Mouse (Mus musculus): ENCODE data around the gene Rnaseh2a. TPM values are rescaled to one million over a fixed set of nuclear protein-coding genes. Genes with fewer than 3 reads are reported as not detected.

The Rnaseh2a gene
- total and polyA plus RNA-seq, 3 experiments, result 94.1 to 477 (median 174) TPM

- H3K4me1 ChIP-seq (ENCODE audit: insufficient read depth, low read depth, low read length), result peaks cover 24% of the 10 kb centered on the region
- no peak for TF ChIP-seq POLR2AphosphoS5 (IDR thresholded peaks at IDR 0.05; ENCODE audit: insufficient replicate concordance, low read depth, low read length)
- TF ChIP-seq CTCF (IDR thresholded peaks at IDR 0.05; ENCODE audit: low read depth, low read length), result peak; percentile 32; the same call in 1 of the 2 replicates
- no peak for TF ChIP-seq TAL1 (conservative IDR thresholded peaks at IDR 0.05; ENCODE audit: low read depth, low read length)
- TF ChIP-seq GATA1 (IDR thresholded peaks at IDR 0.05; ENCODE audit: borderline replicate concordance, low read length), result no peak
- TF ChIP-seq GATA2 (IDR thresholded peaks at IDR 0.05; ENCODE audit: borderline replicate concordance, low read depth, low read length), result no peak
- no peaks in the 10 kb centered on the region for H3K9me3 ChIP-seq (replicated peaks)
- H3K36me3 ChIP-seq (replicated peaks), result no peaks in the 10 kb centered on the region
- ATAC-seq (ENCODE audit: extremely low read depth, insufficient number of reproducible peaks, low FRiP score, poor library complexity, severe bottlenecking) (no peak), DNase-seq (ENCODE audit: low spot score) (peak; percentile 31)
- peak within 1 kb of the TSS; percentile 56; the same call in 1 of the 2 replicates for H3K4me3 ChIP-seq (ENCODE audit: low read depth, low read length)
- H3K27me3 ChIP-seq (ENCODE audit: insufficient read depth, low read length), result peaks cover 59% of the 10 kb centered on the region
These were observed 32.5 kb downstream of the Rnaseh2a start, which contains the start of gene Mast1 for GRCm38 (mm10) chr8:84936962-84937546. Gene Mast1 (minus strand): TSS chr8:84937359.

- no peak for ATAC-seq (ENCODE audit: extremely low read depth, insufficient number of reproducible peaks, low FRiP score, poor library complexity, severe bottlenecking)
- H3K27me3 ChIP-seq (ENCODE audit: insufficient read depth, low read length), result peaks cover 64% of the 10 kb centered on the region
- H3K4me3 ChIP-seq (ENCODE audit: low read depth, low read length), result no peak overlapping the region
These were observed 33.3 kb downstream of the Rnaseh2a start for GRCm38 (mm10) chr8:84936041-84936961.

GRCm38 (mm10) chr8:84935489-84935888 is 34.1 kb downstream of the Rnaseh2a start:
- H3K36me3 ChIP-seq (replicated peaks), result no peaks in the 10 kb centered on the region
- no peak for DNase-seq (ENCODE audit: low spot score)
- peaks cover 24% of the 10 kb centered on the region for H3K4me1 ChIP-seq (ENCODE audit: insufficient read depth, low read depth, low read length)
- ATAC-seq (ENCODE audit: extremely low read depth, insufficient number of reproducible peaks, low FRiP score, poor library complexity, severe bottlenecking), result no peak
- TF ChIP-seq GATA1 (IDR thresholded peaks at IDR 0.05; ENCODE audit: borderline replicate concordance, low read length) (no peak), POLR2AphosphoS5 (IDR thresholded peaks at IDR 0.05; ENCODE audit: insufficient replicate concordance, low read depth, low read length) (no peak), GATA2 (IDR thresholded peaks at IDR 0.05; ENCODE audit: borderline replicate concordance, low read depth, low read length) (no peak), CTCF (IDR thresholded peaks at IDR 0.05; ENCODE audit: low read depth, low read length) (no peak), TAL1 (conservative IDR thresholded peaks at IDR 0.05; ENCODE audit: low read depth, low read length) (no peak)
- H3K4me3 ChIP-seq (ENCODE audit: low read depth, low read length), result no peak overlapping the region
- H3K27me3 ChIP-seq (ENCODE audit: insufficient read depth, low read length), result peaks cover 62% of the 10 kb centered on the region
- no peaks in the 10 kb centered on the region for H3K9me3 ChIP-seq (replicated peaks)

More at GRCm38 (mm10) chr8:84936041-84936961, 33.3 kb downstream of the Rnaseh2a start:
- Histone ChIP-seq H3K9me3 (replicated peaks) (no peaks in the 10 kb centered on the region), H3K4me1 (ENCODE audit: insufficient read depth, low read depth, low read length) (peaks cover 24% of the 10 kb centered on the region), H3K36me3 (replicated peaks) (no peaks in the 10 kb centered on the region)
- no peak for DNase-seq (ENCODE audit: low spot score)
- TF ChIP-seq POLR2AphosphoS5 (IDR thresholded peaks at IDR 0.05; ENCODE audit: insufficient replicate concordance, low read depth, low read length) (no peak), TAL1 (conservative IDR thresholded peaks at IDR 0.05; ENCODE audit: low read depth, low read length) (no peak), CTCF (IDR thresholded peaks at IDR 0.05; ENCODE audit: low read depth, low read length) (no peak), GATA2 (IDR thresholded peaks at IDR 0.05; ENCODE audit: borderline replicate concordance, low read depth, low read length) (no peak), GATA1 (IDR thresholded peaks at IDR 0.05; ENCODE audit: borderline replicate concordance, low read length) (no peak)

- DNase-seq (ENCODE audit: low spot score) (no peak), ATAC-seq (ENCODE audit: extremely low read depth, insufficient number of reproducible peaks, low FRiP score, poor library complexity, severe bottlenecking) (no peak)
- Histone ChIP-seq H3K4me3 (ENCODE audit: low read depth, low read length) (no peak overlapping the region), H3K36me3 (replicated peaks) (no peaks in the 10 kb centered on the region), H3K4me1 (ENCODE audit: insufficient read depth, low read depth, low read length) (peaks cover 29% of the 10 kb centered on the region), H3K27me3 (ENCODE audit: insufficient read depth, low read length) (peaks cover 63% of the 10 kb centered on the region), H3K9me3 (replicated peaks) (no peaks in the 10 kb centered on the region)
- TF ChIP-seq GATA2 (IDR thresholded peaks at IDR 0.05; ENCODE audit: borderline replicate concordance, low read depth, low read length) (no peak), TAL1 (conservative IDR thresholded peaks at IDR 0.05; ENCODE audit: low read depth, low read length) (no peak), GATA1 (IDR thresholded peaks at IDR 0.05; ENCODE audit: borderline replicate concordance, low read length) (no peak), CTCF (IDR thresholded peaks at IDR 0.05; ENCODE audit: low read depth, low read length) (no peak), POLR2AphosphoS5 (IDR thresholded peaks at IDR 0.05; ENCODE audit: insufficient replicate concordance, low read depth, low read length) (no peak)
These were observed 34.7 kb downstream of the Rnaseh2a start for GRCm38 (mm10) chr8:84934860-84935259.

- DNase-seq (ENCODE audit: low spot score) (no peak), ATAC-seq (ENCODE audit: extremely low read depth, insufficient number of reproducible peaks, low FRiP score, poor library complexity, severe bottlenecking) (no peak)
- peaks cover 69% of the 10 kb centered on the region for H3K27me3 ChIP-seq (ENCODE audit: insufficient read depth, low read length)
- TF ChIP-seq CTCF (IDR thresholded peaks at IDR 0.05; ENCODE audit: low read depth, low read length) (no peak), POLR2AphosphoS5 (IDR thresholded peaks at IDR 0.05; ENCODE audit: insufficient replicate concordance, low read depth, low read length) (no peak), TAL1 (conservative IDR thresholded peaks at IDR 0.05; ENCODE audit: low read depth, low read length) (no peak), GATA1 (IDR thresholded peaks at IDR 0.05; ENCODE audit: borderline replicate concordance, low read length) (no peak), GATA2 (IDR thresholded peaks at IDR 0.05; ENCODE audit: borderline replicate concordance, low read depth, low read length) (no peak)
- no peaks in the 10 kb centered on the region for H3K36me3 ChIP-seq (replicated peaks)
- H3K9me3 ChIP-seq (replicated peaks), result no peaks in the 10 kb centered on the region
- no peak overlapping the region for H3K4me3 ChIP-seq (ENCODE audit: low read depth, low read length)
- peaks cover 35% of the 10 kb centered on the region for H3K4me1 ChIP-seq (ENCODE audit: insufficient read depth, low read depth, low read length)
These were observed 35.6 kb downstream of the Rnaseh2a start for GRCm38 (mm10) chr8:84933767-84934559.
